Mouse (Mus musculus): ENCODE results near the gene Plekhg1. TPM values are rescaled to one million over a fixed set of nuclear protein-coding genes. Genes with fewer than 3 reads are reported as not detected.

Plekhg1 gene
- polyA plus RNA-seq, 1 experiment from 2014 or later = 21.8 TPM

GRCm38 (mm10) chr10:3799455-3799854 lies 59.3 kb downstream of the Plekhg1 start:
- Histone ChIP-seq H3K4me2 (no peak overlapping the region), H3K27ac (no peak overlapping the region), H3K9me3 (no peaks in the 10 kb centered on the region), H3K36me3 (peaks cover 6% of the 10 kb centered on the region; the same call in 1 of the 2 replicates), H3K27me3 (no peaks in the 10 kb centered on the region), H3K4me3 (no peak overlapping the region), H3K9ac (no peak overlapping the region), H3K4me1 (peaks cover 6% of the 10 kb centered on the region; the same call in 1 of the 2 replicates)
- no peak for ATAC-seq (ENCODE audit: insufficient number of reproducible peaks, insufficient read depth, low FRiP score, low TSS enrichment, low read depth)

- no peak for ATAC-seq (ENCODE audit: insufficient number of reproducible peaks, insufficient read depth, low FRiP score, low TSS enrichment, low read depth)
- 81% methylated on average over 6 of the region's 6 CpGs for WGBS
- H3K4me1 ChIP-seq = peaks cover 10% of the 10 kb centered on the region
- H3K4me3 ChIP-seq = no peak overlapping the region
- peaks cover 6% of the 10 kb centered on the region; the same call in 1 of the 2 replicates for H3K36me3 ChIP-seq
- H3K4me2 ChIP-seq = no peak overlapping the region
- H3K9me3 ChIP-seq = no peaks in the 10 kb centered on the region
- no peak overlapping the region for H3K27ac ChIP-seq
- no peak overlapping the region for H3K9ac ChIP-seq
- no peaks in the 10 kb centered on the region for H3K27me3 ChIP-seq
Measured at GRCm38 (mm10) chr10:3801254-3801653, 61.1 kb downstream of the Plekhg1 start.

- Histone ChIP-seq H3K27ac (no peak overlapping the region), H3K4me3 (no peak overlapping the region), H3K4me2 (no peak overlapping the region), H3K27me3 (no peaks in the 10 kb centered on the region), H3K9ac (no peak overlapping the region), H3K36me3 (peaks cover 6% of the 10 kb centered on the region; the same call in 1 of the 2 replicates), H3K9me3 (no peaks in the 10 kb centered on the region), H3K4me1 (peaks cover 22% of the 10 kb centered on the region)
- WGBS = 24% methylated on average over 3 of the region's 3 CpGs
- ATAC-seq (ENCODE audit: insufficient number of reproducible peaks, insufficient read depth, low FRiP score, low TSS enrichment, low read depth) = no peak
Measured at GRCm38 (mm10) chr10:3805334-3805733, 65.2 kb downstream of the Plekhg1 start.

GRCm38 (mm10) chr10:3807980-3808379 lies 67.8 kb downstream of the Plekhg1 start:
- Histone ChIP-seq H3K27ac (peak overlapping the region; percentile 33; the same call in 1 of the 2 replicates), H3K4me2 (no peak overlapping the region), H3K4me3 (no peak overlapping the region), H3K27me3 (no peaks in the 10 kb centered on the region), H3K4me1 (peaks cover 27% of the 10 kb centered on the region), H3K36me3 (peaks cover 6% of the 10 kb centered on the region; the same call in 1 of the 2 replicates), H3K9ac (no peak overlapping the region), H3K9me3 (no peaks in the 10 kb centered on the region)
- 44% methylated on average over 3 of the region's 3 CpGs for WGBS
- ATAC-seq (ENCODE audit: insufficient number of reproducible peaks, insufficient read depth, low FRiP score, low TSS enrichment, low read depth) = no peak

GRCm38 (mm10) chr10:3810476-3811273 lies 70.5 kb downstream of the Plekhg1 start:
- H3K36me3 ChIP-seq = no peaks in the 10 kb centered on the region
- H3K27me3 ChIP-seq = no peaks in the 10 kb centered on the region
- H3K9me3 ChIP-seq = no peaks in the 10 kb centered on the region
- H3K4me3 ChIP-seq = no peak overlapping the region
- no peak overlapping the region for H3K4me2 ChIP-seq
- peaks cover 22% of the 10 kb centered on the region for H3K4me1 ChIP-seq
- H3K27ac ChIP-seq = no peak overlapping the region
- ATAC-seq (ENCODE audit: insufficient number of reproducible peaks, insufficient read depth, low FRiP score, low TSS enrichment, low read depth) = no peak
- 65% methylated on average over 10 of the region's 10 CpGs for WGBS
- H3K9ac ChIP-seq = no peak overlapping the region

- no peak overlapping the region for H3K4me3 ChIP-seq
- H3K36me3 ChIP-seq = no peaks in the 10 kb centered on the region
- H3K27me3 ChIP-seq = no peaks in the 10 kb centered on the region
- WGBS = 76% methylated on average over 5 of the region's 5 CpGs
- H3K9ac ChIP-seq = no peak overlapping the region
- H3K4me2 ChIP-seq = no peak overlapping the region
- H3K4me1 ChIP-seq = no peaks in the 10 kb centered on the region
- no peak overlapping the region for H3K27ac ChIP-seq
- no peak for ATAC-seq (ENCODE audit: insufficient number of reproducible peaks, insufficient read depth, low FRiP score, low TSS enrichment, low read depth)
- no peaks in the 10 kb centered on the region for H3K9me3 ChIP-seq
Measured at GRCm38 (mm10) chr10:3818940-3819701, 79.0 kb downstream of the Plekhg1 start.

GRCm38 (mm10) chr10:3823826-3824225 lies 83.7 kb downstream of the Plekhg1 start:
- Histone ChIP-seq H3K36me3 (no peaks in the 10 kb centered on the region), H3K4me1 (no peaks in the 10 kb centered on the region), H3K9ac (no peak overlapping the region), H3K9me3 (no peaks in the 10 kb centered on the region), H3K4me2 (no peak overlapping the region), H3K27ac (no peak overlapping the region), H3K4me3 (no peak overlapping the region), H3K27me3 (no peaks in the 10 kb centered on the region)
- ATAC-seq (ENCODE audit: insufficient number of reproducible peaks, insufficient read depth, low FRiP score, low TSS enrichment, low read depth) = no peak
- WGBS = 72% methylated on average over 6 of the region's 6 CpGs

- no peak for ATAC-seq (ENCODE audit: insufficient number of reproducible peaks, insufficient read depth, low FRiP score, low TSS enrichment, low read depth)
- peaks cover 13% of the 10 kb centered on the region for H3K4me1 ChIP-seq
Measured at GRCm38 (mm10) chr10:3826043-3826442, 85.9 kb downstream of the Plekhg1 start.

GRCm38 (mm10) chr10:3827368-3827767 lies 87.2 kb downstream of the Plekhg1 start:
- Histone ChIP-seq H3K4me1 (peaks cover 17% of the 10 kb centered on the region), H3K9me3 (no peaks in the 10 kb centered on the region), H3K27ac (no peak overlapping the region), H3K4me2 (no peak overlapping the region), H3K36me3 (no peaks in the 10 kb centered on the region), H3K27me3 (no peaks in the 10 kb centered on the region), H3K9ac (no peak overlapping the region), H3K4me3 (no peak overlapping the region)
- WGBS = 44% methylated on average over 1 of the region's 1 CpGs
- no peak for ATAC-seq (ENCODE audit: insufficient number of reproducible peaks, insufficient read depth, low FRiP score, low TSS enrichment, low read depth)

More at GRCm38 (mm10) chr10:3826043-3826442, 85.9 kb downstream of the Plekhg1 start:
- Histone ChIP-seq H3K9me3 (no peaks in the 10 kb centered on the region), H3K9ac (no peak overlapping the region), H3K27me3 (no peaks in the 10 kb centered on the region), H3K27ac (no peak overlapping the region), H3K36me3 (no peaks in the 10 kb centered on the region), H3K4me3 (no peak overlapping the region), H3K4me2 (no peak overlapping the region)
- WGBS = 87% methylated on average over 6 of the region's 6 CpGs

GRCm38 (mm10) chr10:3829472-3829871 lies 89.3 kb downstream of the Plekhg1 start:
- ATAC-seq (ENCODE audit: insufficient number of reproducible peaks, insufficient read depth, low FRiP score, low TSS enrichment, low read depth) = peak; percentile 48; the same call in 1 of the 2 replicates
- Histone ChIP-seq H3K27ac (no peak overlapping the region), H3K4me2 (no peak overlapping the region), H3K36me3 (no peaks in the 10 kb centered on the region), H3K9ac (no peak overlapping the region), H3K9me3 (no peaks in the 10 kb centered on the region), H3K27me3 (no peaks in the 10 kb centered on the region), H3K4me3 (no peak overlapping the region), H3K4me1 (peaks cover 23% of the 10 kb centered on the region)
- WGBS = 28% methylated on average over 5 of the region's 5 CpGs

- Histone ChIP-seq H3K4me3 (no peak overlapping the region), H3K4me1 (peaks cover 23% of the 10 kb centered on the region), H3K4me2 (no peak overlapping the region), H3K9me3 (no peaks in the 10 kb centered on the region), H3K9ac (no peak overlapping the region), H3K27me3 (no peaks in the 10 kb centered on the region), H3K27ac (no peak overlapping the region), H3K36me3 (no peaks in the 10 kb centered on the region)
- WGBS = 88% methylated on average over 1 of the region's 1 CpGs
- ATAC-seq (ENCODE audit: insufficient number of reproducible peaks, insufficient read depth, low FRiP score, low TSS enrichment, low read depth) = no peak
Measured at GRCm38 (mm10) chr10:3830618-3831017, 90.5 kb downstream of the Plekhg1 start.

All from embryonic facial prominence, embryonic 13.5 days (tissue).